Mouse (Mus musculus) stomach, postnatal 0 days (tissue): ENCODE data around the gene Gne. TPM values are rescaled to one million over a fixed set of nuclear protein-coding genes. Genes with fewer than 3 reads are reported as not detected.

ENCODE experiments used
- ATAC-seq: fragments of 200-750 bp; cut with Nextera tagmentation; 2 replicates; pipeline ENCODE4 v1.8.0; 2017; ENCODE audit not compliant: low FRiP score, low TSS enrichment
- DNase-seq: peaks from one replicate; pipeline ENCODE4 v3.0.0-alpha.2; 2016; ENCODE audit warnings: low spot score
- H3K27ac ChIP-seq: fragments of 300-500 bp; sonication (generic); replicated peaks from 2 replicates; pipeline ENCODE4 v1.5.1; 2014; ENCODE audit warnings: mild to moderate bottlenecking, control low read depth
- H3K27me3 ChIP-seq: fragments of 300-500 bp; sonication (generic); 2 replicates; pipeline ENCODE4 v1.6.1; 2014; ENCODE audit warnings: low read length; ENCODE audit not compliant: control insufficient read depth, insufficient read depth
- H3K36me3 ChIP-seq: fragments of 300-500 bp; sonication (generic); 2 replicates; pipeline ENCODE4 v1.6.1; 2014; ENCODE audit warnings: low read length, mixed read lengths; ENCODE audit not compliant: control insufficient read depth, insufficient read depth
- H3K4me1 ChIP-seq: fragments of 300-500 bp; sonication (generic); replicated peaks from 2 replicates; pipeline ENCODE4 v1.6.1; 2014; ENCODE audit warnings: antibody characterized with exemption; ENCODE audit not compliant: control insufficient read depth, insufficient read depth
- H3K4me2 ChIP-seq: fragments of 300-500 bp; sonication (generic); replicated peaks from 2 replicates; pipeline ENCODE4 v1.6.1; 2014; ENCODE audit warnings: low read depth, mild to moderate bottlenecking, control low read depth, moderate library complexity
- H3K4me3 ChIP-seq: fragments of 300-500 bp; sonication (generic); 2 replicates; pipeline ENCODE4 v1.5.1; 2014; ENCODE audit warnings: low read depth, low read length, control low read depth
- H3K9ac ChIP-seq: fragments of 300-500 bp; sonication (generic); 2 replicates; pipeline ENCODE4 v1.6.1; 2014; ENCODE audit warnings: mild to moderate bottlenecking, low read length, control low read depth, mixed read lengths
- H3K9me3 ChIP-seq: fragments of 300-500 bp; sonication (generic); 2 replicates; pipeline ENCODE4 v1.6.1; 2016; ENCODE audit warnings: low read length; ENCODE audit not compliant: control insufficient read depth
- CTCF ChIP-seq: IDR thresholded peaks from 2 replicates; pipeline ENCODE4 v1.5.1; 2016; ENCODE audit warnings: antibody characterized with exemption, low read depth, mild to moderate bottlenecking, moderate library complexity
- EP300 ChIP-seq: optimal IDR thresholded peaks from 2 replicates; pipeline ENCODE3; 2016; ENCODE audit warnings: antibody characterized with exemption
- WGBS: fragments of 180-500 bp; shearing (Covaris S2); extraction: QIAGEN DNeasy Blood & Tissue Kit; methylation state at CpG from one replicate; pipeline ENCODE4 v1.1.7; 2014; 5-methylcytosine and 5-hydroxymethylcytosine counted together
- polyA plus RNA-seq: library from polyadenylated mRNA; unstranded; fragments of >200 nt; fragmentation: Nextera tagmentation; extraction: Ambion mirVana; gene quantifications from 2 replicates; pipeline ENCODE4 v1.2.1, GENCODE M21; 2015

Gne gene
- polyA plus RNA-seq, 1 experiment from 2014 or later: 21.1 TPM

- DNase-seq (no peak), ATAC-seq (no peak)
- no peak for TF ChIP-seq EP300
- TF ChIP-seq CTCF: peak; percentile 45
- no peak overlapping the region for H3K4me3 ChIP-seq
- H3K9ac ChIP-seq: no peak overlapping the region
- no peak overlapping the region for H3K4me2 ChIP-seq
- H3K4me1 ChIP-seq: peaks cover 7% of the 10 kb centered on the region
- H3K9me3 ChIP-seq: no peaks in the 10 kb centered on the region
- no peaks in the 10 kb centered on the region for H3K27me3 ChIP-seq
- H3K27ac ChIP-seq: no peak overlapping the region
- no peaks in the 10 kb centered on the region for H3K36me3 ChIP-seq
- 92% methylated on average over 1 of the region's 1 CpGs for WGBS
Observed at GRCm38 (mm10) chr4:44010176-44010575, 73.8 kb downstream of the Gne start.

GRCm38 (mm10) chr4:44004623-44005409 is 79.2 kb downstream of the Gne start:
- no peak overlapping the region for H3K27ac ChIP-seq
- no peak for TF ChIP-seq EP300
- TF ChIP-seq CTCF: no peak
- 65% methylated on average over 3 of the region's 3 CpGs for WGBS
- H3K4me3 ChIP-seq: no peak overlapping the region
- no peak overlapping the region for H3K9ac ChIP-seq
- DNase-seq (no peak), ATAC-seq (no peak)
- H3K4me1 ChIP-seq: no peaks in the 10 kb centered on the region
- H3K27me3 ChIP-seq: no peaks in the 10 kb centered on the region
- H3K9me3 ChIP-seq: no peaks in the 10 kb centered on the region
- H3K36me3 ChIP-seq: no peaks in the 10 kb centered on the region
- no peak overlapping the region for H3K4me2 ChIP-seq

GRCm38 (mm10) chr4:44004126-44004525 is 79.9 kb downstream of the Gne start, which contains the start of gene Clta:
Gene Clta, plus strand, starts transcription at chr4:44004452.
- WGBS: 73% methylated on average over 5 of the region's 5 CpGs
- no peak within 1 kb of the TSS for H3K9ac ChIP-seq
- no peaks in the 10 kb centered on the region for H3K9me3 ChIP-seq
- H3K4me1 ChIP-seq: no peaks in the 10 kb centered on the region
- no peak within 1 kb of the TSS for H3K4me2 ChIP-seq
- H3K27ac ChIP-seq: no peak within 1 kb of the TSS
- no peaks in the 10 kb centered on the region for H3K27me3 ChIP-seq
- no peak for DNase-seq
- no peak for TF ChIP-seq CTCF
- no peak for TF ChIP-seq EP300
- H3K36me3 ChIP-seq: no peaks in the 10 kb centered on the region
- no peak for ATAC-seq
- H3K4me3 ChIP-seq: no peak within 1 kb of the TSS

- Histone ChIP-seq H3K4me1 (no peaks in the 10 kb centered on the region), H3K27me3 (no peaks in the 10 kb centered on the region), H3K9ac (no peak overlapping the region), H3K9me3 (no peaks in the 10 kb centered on the region), H3K4me3 (no peak overlapping the region), H3K27ac (no peak overlapping the region), H3K4me2 (no peak overlapping the region), H3K36me3 (no peaks in the 10 kb centered on the region)
- WGBS: 66% methylated on average over 6 of the region's 6 CpGs
- no peak for ATAC-seq
- no peak for TF ChIP-seq EP300
- no peak for TF ChIP-seq CTCF
- DNase-seq: no peak
Observed at GRCm38 (mm10) chr4:44003622-44004021, 80.4 kb downstream of the Gne start.

GRCm38 (mm10) chr4:43994342-43994741 is 89.6 kb downstream of the Gne start:
- H3K4me2 ChIP-seq: no peak overlapping the region
- H3K27me3 ChIP-seq: no peaks in the 10 kb centered on the region
- DNase-seq (no peak), ATAC-seq (no peak)
- no peak overlapping the region for H3K9ac ChIP-seq
- TF ChIP-seq CTCF: no peak
- TF ChIP-seq EP300: no peak
- H3K4me3 ChIP-seq: no peak overlapping the region
- no peak overlapping the region for H3K27ac ChIP-seq
- H3K4me1 ChIP-seq: no peaks in the 10 kb centered on the region
- H3K36me3 ChIP-seq: no peaks in the 10 kb centered on the region
- H3K9me3 ChIP-seq: no peaks in the 10 kb centered on the region
- WGBS: 65% methylated on average over 2 of the region's 2 CpGs

- DNase-seq (no peak), ATAC-seq (no peak)
- no peaks in the 10 kb centered on the region for H3K4me1 ChIP-seq
- H3K27me3 ChIP-seq: no peaks in the 10 kb centered on the region
- H3K4me2 ChIP-seq: no peak overlapping the region
- H3K9me3 ChIP-seq: no peaks in the 10 kb centered on the region
- no peak overlapping the region for H3K4me3 ChIP-seq
- TF ChIP-seq EP300: no peak
- TF ChIP-seq CTCF: no peak
- no peaks in the 10 kb centered on the region for H3K36me3 ChIP-seq
- 92% methylated on average over 11 of the region's 11 CpGs for WGBS
- H3K27ac ChIP-seq: no peak overlapping the region
- H3K9ac ChIP-seq: no peak overlapping the region
Observed at GRCm38 (mm10) chr4:43993072-43993471, 90.9 kb downstream of the Gne start.
